Mouse (Mus musculus): ENCODE data around the gene Get4.

- no peak for TF ChIP-seq CTCF (IDR thresholded peaks at IDR 0.05; ENCODE audit: borderline replicate concordance, insufficient read depth, low read length)
- no peak for TF ChIP-seq POLR2A (IDR thresholded peaks at IDR 0.05; ENCODE audit: low read depth, low read length)
Measured at GRCm38 (mm10) chr5:139314941-139315642, 63.0 kb downstream of the Get4 start.

Measured in embryonic fibroblast, embryonic 13.5 days (primary cell).